Mouse (Mus musculus): ENCODE data around the gene Adcy1.
"Not testable (repeated sequence)": the region's sequence is repeated elsewhere in the genome, so short reads cannot be mapped to it uniquely, and the experiment has no call there.

The Adcy1 gene

GRCm38 (mm10) chr11:7213161-7213500 lies 149.8 kb downstream of the Adcy1 start:
- intact Hi-C loops (cut with DNase I): loop anchor here (5.0 to 10.0 kb wide), 4 partner anchors 354 to 1194 kb away; no protein-coding TSS in a partner anchor

- intact Hi-C loops (cut with DNase I): loop anchor here (5.0 to 10.0 kb wide), 4 partner anchors 354 to 1194 kb away; no protein-coding TSS in a partner anchor
These were observed 150.4 kb downstream of the Adcy1 start, which contains the start of gene Igfbp3 for GRCm38 (mm10) chr11:7213501-7214341. Gene Igfbp3, minus strand, starts transcription at chr11:7213923.

GRCm38 (mm10) chr11:7214342-7214660 lies 151.0 kb downstream of the Adcy1 start:
- intact Hi-C loops (cut with DNase I): loop anchor here (5.0 to 10.0 kb wide), 4 partner anchors 353 to 1193 kb away; no protein-coding TSS in a partner anchor

DNA sequence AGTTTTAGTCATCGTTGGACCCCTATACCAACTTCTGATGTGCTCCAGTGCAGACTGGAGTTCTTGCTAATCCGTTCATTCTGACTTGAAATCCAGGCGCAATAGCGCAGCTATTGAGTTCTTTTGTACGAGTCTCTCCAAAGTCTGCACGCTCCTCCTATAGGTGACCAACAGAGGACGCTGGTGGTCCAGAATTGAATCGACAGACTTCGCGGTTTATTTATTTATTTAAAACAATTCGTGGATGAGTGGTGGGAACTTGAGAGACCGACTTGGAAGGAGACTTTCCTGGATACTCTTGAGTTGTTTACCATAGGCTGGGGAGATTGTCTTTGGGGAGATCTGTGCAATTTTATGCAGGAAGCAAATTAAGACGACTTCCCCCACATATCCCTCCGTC lies 151.5 kb downstream of the Adcy1 start:
- intact Hi-C loops (cut with DNase I): loop anchor here (5.0 to 10.0 kb wide), 4 partner anchors 353 to 1193 kb away; no protein-coding TSS in a partner anchor

GRCm38 (mm10) chr11:7215703-7216102 lies 152.4 kb downstream of the Adcy1 start:
- intact Hi-C loops (cut with DNase I): loop anchor here (10.0 kb wide), 1 partner anchor 919 kb away; no protein-coding TSS in a partner anchor

DNA sequence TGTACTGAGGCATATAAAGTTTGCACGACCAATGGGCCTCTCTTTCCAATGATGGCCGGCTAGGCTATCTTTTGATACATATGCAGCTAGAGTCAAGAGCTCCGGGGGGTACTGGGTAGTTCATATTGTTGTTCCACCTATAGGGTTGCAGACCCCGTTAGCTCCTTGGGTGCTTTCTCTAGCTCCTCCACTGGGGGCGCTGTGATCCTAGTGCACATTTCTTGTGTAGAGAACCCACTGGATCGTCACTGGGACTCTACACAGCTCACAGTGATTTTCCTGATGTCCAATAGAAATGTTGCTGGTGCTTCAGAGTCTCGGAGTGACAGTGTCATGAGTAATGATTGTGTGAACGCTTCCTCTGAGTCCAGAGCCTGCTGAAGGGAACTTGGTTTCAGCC lies 158.5 kb downstream of the Adcy1 start:
- intact Hi-C loops (cut with DNase I): not testable (repeated sequence)

- intact Hi-C loops (cut with DNase I): no loop called here
These were observed 162.9 kb downstream of the Adcy1 start for GRCm38 (mm10) chr11:7226200-7226599.

DNA sequence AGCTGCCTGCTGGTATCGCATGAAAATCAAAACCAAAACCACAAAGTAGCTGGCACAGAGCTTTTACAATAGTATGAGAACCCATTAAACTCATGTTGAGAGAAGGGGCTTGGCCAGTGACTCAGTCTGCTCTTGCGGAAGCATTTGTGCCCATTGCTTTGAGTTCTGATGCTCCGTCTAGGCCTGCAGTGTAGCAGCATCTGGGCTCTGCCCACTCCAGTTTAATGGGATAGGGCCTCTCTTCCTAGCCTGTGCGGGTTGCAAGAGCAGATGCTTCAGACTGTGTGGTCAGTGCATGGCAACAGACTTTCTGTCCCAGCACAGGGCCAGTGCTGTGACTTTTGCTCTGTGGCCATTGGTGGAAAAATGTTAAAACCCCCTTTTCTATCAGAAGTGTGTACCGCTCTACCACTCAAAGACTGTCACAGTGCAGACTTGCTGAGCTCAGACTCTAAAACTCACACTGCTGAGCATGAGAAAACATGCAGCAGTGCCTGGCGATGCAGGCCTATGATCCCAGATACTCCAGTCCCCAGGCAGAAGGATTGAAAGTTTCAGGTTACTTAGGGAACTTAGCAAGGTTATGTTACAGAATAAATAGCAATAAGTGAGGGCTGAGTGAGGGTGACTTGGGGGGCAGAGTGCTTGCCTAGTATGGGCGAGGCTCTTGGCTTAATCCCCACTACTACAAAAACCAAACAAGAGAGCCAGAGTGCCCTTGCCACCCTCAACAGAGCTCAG lies 163.7 kb downstream of the Adcy1 start:
- intact Hi-C loops (cut with DNase I): no loop called here

GRCm38 (mm10) chr11:7228107-7228506 lies 164.8 kb downstream of the Adcy1 start:
- intact Hi-C loops (cut with DNase I): no loop called here

Measured in adrenal gland (tissue).